Mouse (Mus musculus): Measurements from ENCODE around the gene Nol8. TPM values are rescaled to one million over a fixed set of nuclear protein-coding genes. Genes with fewer than 3 reads are reported as not detected.

Gene Nol8
- polyA plus RNA-seq, 1 experiment: 23.3 TPM

GRCm38 (mm10) chr13:49691056-49691455, 38.2 kb downstream of the Nol8 start:
- Histone ChIP-seq H3K4me3 (ENCODE audit: control insufficient read depth, low read depth, low read length) (no peak overlapping the region), H3K4me1 (ENCODE audit: control insufficient read depth, insufficient read depth, low read length) (no peaks in the 10 kb centered on the region), H3K36me3 (ENCODE audit: control insufficient read depth, insufficient read depth, low read length) (peaks cover 1% of the 10 kb centered on the region; the same call in 1 of the 2 replicates), H3K27me3 (ENCODE audit: control insufficient read depth, insufficient read depth, low read length) (no peaks in the 10 kb centered on the region), H3K27ac (ENCODE audit: control insufficient read depth, insufficient read depth, low read depth, low read length) (no peak overlapping the region)
- TF ChIP-seq POLR2A (IDR thresholded peaks at IDR 0.05; ENCODE audit: control insufficient read depth, low read depth, low read length) (no peak), CTCF (IDR thresholded peaks at IDR 0.05; ENCODE audit: control insufficient read depth, insufficient read depth, insufficient replicate concordance, low read depth, low read length) (no peak)

GRCm38 (mm10) chr13:49703216-49703779, 50.4 kb downstream of the Nol8 start:
- Histone ChIP-seq H3K36me3 (ENCODE audit: control insufficient read depth, insufficient read depth, low read length) (peaks cover 2% of the 10 kb centered on the region; the same call in 1 of the 2 replicates), H3K4me3 (ENCODE audit: control insufficient read depth, low read depth, low read length) (no peak overlapping the region), H3K4me1 (ENCODE audit: control insufficient read depth, insufficient read depth, low read length) (no peaks in the 10 kb centered on the region), H3K27ac (ENCODE audit: control insufficient read depth, insufficient read depth, low read depth, low read length) (no peak overlapping the region), H3K27me3 (ENCODE audit: control insufficient read depth, insufficient read depth, low read length) (no peaks in the 10 kb centered on the region)
- TF ChIP-seq POLR2A (IDR thresholded peaks at IDR 0.05; ENCODE audit: control insufficient read depth, low read depth, low read length) (no peak), CTCF (IDR thresholded peaks at IDR 0.05; ENCODE audit: control insufficient read depth, insufficient read depth, insufficient replicate concordance, low read depth, low read length) (no peak)

- TF ChIP-seq POLR2A (IDR thresholded peaks at IDR 0.05; ENCODE audit: control insufficient read depth, low read depth, low read length) (no peak), CTCF (IDR thresholded peaks at IDR 0.05; ENCODE audit: control insufficient read depth, insufficient read depth, insufficient replicate concordance, low read depth, low read length) (no peak)
- no peaks in the 10 kb centered on the region for H3K4me1 ChIP-seq (ENCODE audit: control insufficient read depth, insufficient read depth, low read length)
- no peak overlapping the region for H3K4me3 ChIP-seq (ENCODE audit: control insufficient read depth, low read depth, low read length)
- peaks cover 2% of the 10 kb centered on the region; the same call in 1 of the 2 replicates for H3K36me3 ChIP-seq (ENCODE audit: control insufficient read depth, insufficient read depth, low read length)
- no peak overlapping the region for H3K27ac ChIP-seq (ENCODE audit: control insufficient read depth, insufficient read depth, low read depth, low read length)
- no peaks in the 10 kb centered on the region for H3K27me3 ChIP-seq (ENCODE audit: control insufficient read depth, insufficient read depth, low read length)
These were observed 53.3 kb downstream of the Nol8 start for GRCm38 (mm10) chr13:49706032-49706690.

- TF ChIP-seq CTCF (IDR thresholded peaks at IDR 0.05; ENCODE audit: control insufficient read depth, insufficient read depth, insufficient replicate concordance, low read depth, low read length): no peak
- no peak for TF ChIP-seq POLR2A (IDR thresholded peaks at IDR 0.05; ENCODE audit: control insufficient read depth, low read depth, low read length)
- H3K36me3 ChIP-seq (ENCODE audit: control insufficient read depth, insufficient read depth, low read length): 0 out of 2 replicates have a peak, but pooled peaks cover 2% of the 10 kb centered on the region
These were observed 55.4 kb downstream of the Nol8 start for GRCm38 (mm10) chr13:49708311-49708710.

GRCm38 (mm10) chr13:49712047-49712721, 59.3 kb downstream of the Nol8 start:
- TF ChIP-seq POLR2A (IDR thresholded peaks at IDR 0.05; ENCODE audit: control insufficient read depth, low read depth, low read length) (no peak), CTCF (IDR thresholded peaks at IDR 0.05; ENCODE audit: control insufficient read depth, insufficient read depth, insufficient replicate concordance, low read depth, low read length) (no peak)
- no peak overlapping the region for H3K4me3 ChIP-seq (ENCODE audit: control insufficient read depth, low read depth, low read length)
- H3K27ac ChIP-seq (ENCODE audit: control insufficient read depth, insufficient read depth, low read depth, low read length): no peak overlapping the region
- no peaks in the 10 kb centered on the region for H3K4me1 ChIP-seq (ENCODE audit: control insufficient read depth, insufficient read depth, low read length)
- H3K27me3 ChIP-seq (ENCODE audit: control insufficient read depth, insufficient read depth, low read length): no peaks in the 10 kb centered on the region
- no peaks in the 10 kb centered on the region for H3K36me3 ChIP-seq (ENCODE audit: control insufficient read depth, insufficient read depth, low read length)

More at GRCm38 (mm10) chr13:49708311-49708710, 55.4 kb downstream of the Nol8 start:
- no peaks in the 10 kb centered on the region for H3K4me1 ChIP-seq (ENCODE audit: control insufficient read depth, insufficient read depth, low read length)
- H3K27ac ChIP-seq (ENCODE audit: control insufficient read depth, insufficient read depth, low read depth, low read length): no peak overlapping the region
- no peak overlapping the region for H3K4me3 ChIP-seq (ENCODE audit: control insufficient read depth, low read depth, low read length)
- no peaks in the 10 kb centered on the region for H3K27me3 ChIP-seq (ENCODE audit: control insufficient read depth, insufficient read depth, low read length)

GRCm38 (mm10) chr13:49719310-49719709, 66.4 kb downstream of the Nol8 start:
- H3K4me1 ChIP-seq (ENCODE audit: control insufficient read depth, insufficient read depth, low read length): no peaks in the 10 kb centered on the region

More at GRCm38 (mm10) chr13:49719310-49719709, 66.4 kb downstream of the Nol8 start:
- no peak overlapping the region for H3K27ac ChIP-seq (ENCODE audit: control insufficient read depth, insufficient read depth, low read depth, low read length)
- H3K4me3 ChIP-seq (ENCODE audit: control insufficient read depth, low read depth, low read length): no peak overlapping the region
- peaks cover 1% of the 10 kb centered on the region; the same call in 1 of the 2 replicates for H3K36me3 ChIP-seq (ENCODE audit: control insufficient read depth, insufficient read depth, low read length)
- H3K27me3 ChIP-seq (ENCODE audit: control insufficient read depth, insufficient read depth, low read length): no peaks in the 10 kb centered on the region
- no peak for TF ChIP-seq CTCF (IDR thresholded peaks at IDR 0.05; ENCODE audit: control insufficient read depth, insufficient read depth, insufficient replicate concordance, low read depth, low read length)
- no peak for TF ChIP-seq POLR2A (IDR thresholded peaks at IDR 0.05; ENCODE audit: control insufficient read depth, low read depth, low read length)

Other genes starting within 250 kb of the Nol8 start
- 11.6 and 12.2 TPM in 2 replicates for gene Ippk, start 231.8 kb upstream of the Nol8 start, polyA plus RNA-seq (2012; rRNA removed)
- gene Tes3-ps, start 159.8 kb upstream of the Nol8 start, polyA plus RNA-seq (2012; rRNA removed): 0.45 and 0.62 TPM in 2 replicates
- gene Ecm2, start 148.3 kb upstream of the Nol8 start, polyA plus RNA-seq (2012; rRNA removed): 0.42 and 0.96 TPM in 2 replicates
- 0.08 and 0.30 TPM in 2 replicates for gene Aspn, start 108.6 kb upstream of the Nol8 start, polyA plus RNA-seq (2012; rRNA removed)
- 0.12 and 0.20 TPM in 2 replicates for gene Omd, start 70.6 kb upstream of the Nol8 start, polyA plus RNA-seq (2012; rRNA removed)
- gene Ogn, start 45.0 kb upstream of the Nol8 start, polyA plus RNA-seq (2012; rRNA removed): 1.7 and 2.6 TPM in 2 replicates
- 9.4 and 11.2 TPM in 2 replicates for gene Cenpp, start 293 bp upstream of the Nol8 start, polyA plus RNA-seq (2012; rRNA removed)
- gene Iars, start 29.0 kb downstream of the Nol8 start, polyA plus RNA-seq (2012; rRNA removed): 15.3 and 16.7 TPM in 2 replicates
- 19.3 and 19.7 TPM in 2 replicates for gene Gm30302, start 145.9 kb downstream of the Nol8 start, polyA plus RNA-seq (2012; rRNA removed)

All from testis, adult 2 months (tissue).